Mouse (Mus musculus): ENCODE data around the gene Ift81.

DNA sequence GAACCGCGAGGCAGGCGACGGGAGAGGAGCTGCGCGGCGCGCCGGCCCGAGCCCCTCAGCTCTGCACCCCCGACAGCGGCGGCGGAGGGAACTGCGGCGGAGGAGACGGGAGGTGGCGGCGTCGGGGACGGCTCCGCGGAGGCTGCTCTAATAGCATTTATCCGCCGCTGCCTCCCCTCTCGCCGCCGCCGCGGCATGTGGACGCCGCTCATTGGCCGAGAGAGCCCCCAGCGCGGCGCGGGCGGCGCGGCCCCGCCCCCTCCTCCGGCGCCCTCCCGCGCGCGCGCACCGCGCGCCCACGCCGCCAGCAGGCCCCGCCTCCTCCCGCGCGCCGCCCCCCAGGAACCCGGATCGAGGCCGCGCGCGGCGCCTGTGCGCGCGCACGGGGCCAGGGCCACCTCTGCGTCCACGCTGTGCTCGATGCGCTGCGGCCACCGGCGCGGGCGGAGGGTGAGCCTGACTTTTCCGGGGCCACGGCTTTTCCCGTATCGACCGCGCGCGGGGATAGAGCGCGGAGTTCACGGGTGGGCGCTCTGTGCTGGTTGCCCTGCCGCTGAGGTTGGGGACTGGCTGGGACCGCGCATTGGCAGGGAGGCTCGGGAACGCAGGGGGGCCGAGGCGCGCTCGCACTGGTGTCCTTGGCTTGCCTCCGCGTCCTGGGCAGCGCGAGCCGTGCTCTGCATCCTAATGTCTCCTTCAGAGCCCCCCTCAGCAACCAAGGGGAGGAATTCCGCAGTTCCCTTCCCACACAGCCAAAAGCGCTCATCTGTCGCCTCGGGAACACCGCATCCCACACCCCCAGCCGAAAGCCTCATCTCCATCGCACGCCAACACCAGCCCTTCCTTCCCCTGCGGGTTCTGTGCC lies 112.0 kb downstream of the Ift81 start, which contains the start of gene Atp2a2:
- TF ChIP-seq EP300 (IDR thresholded peaks at IDR 0.05; ENCODE audit: low read depth) (no peak), CTCF (IDR thresholded peaks at IDR 0.05; ENCODE audit: low read depth) (no peak)

Data from heart, postnatal 0 days (tissue).